Mouse (Mus musculus) kidney, adult 2 months (tissue): ENCODE measurements around the gene Ppp1r15b. TPM values are rescaled to one million over a fixed set of nuclear protein-coding genes. Genes with fewer than 3 reads are reported as not detected.

Source experiments
- DNase-seq: peaks from one replicate; pipeline ENCODE4 v3.0.0; 2021
- H3K27ac ChIP-seq: fragments of 200-500 bp; 2 replicates; pipeline ENCODE4 v1.5.1; 2012; ENCODE audit warnings: low read depth, low read length, control low read depth, inconsistent platforms; ENCODE audit not compliant: insufficient read depth
- H3K27me3 ChIP-seq: fragments of 200-500 bp; replicated peaks from 2 replicates; pipeline ENCODE4 v1.6.1; 2012; ENCODE audit warnings: mild to moderate bottlenecking, moderate library complexity, low read length, inconsistent platforms; ENCODE audit not compliant: control insufficient read depth, insufficient read depth
- H3K36me3 ChIP-seq: fragments of 200-500 bp; 2 replicates; pipeline ENCODE4 v1.6.1; 2012; ENCODE audit warnings: mild to moderate bottlenecking, moderate library complexity, low read length, inconsistent platforms; ENCODE audit not compliant: control insufficient read depth, insufficient read depth
- H3K4me1 ChIP-seq: fragments of 200-500 bp; 2 replicates; pipeline ENCODE4 v1.6.1; 2011; ENCODE audit warnings: low read length; ENCODE audit not compliant: control insufficient read depth, insufficient read depth
- H3K4me3 ChIP-seq: fragments of 200-500 bp; 2 replicates; pipeline ENCODE4 v1.5.1; 2011; ENCODE audit warnings: mild to moderate bottlenecking, low read depth, low read length, control low read depth; ENCODE audit not compliant: insufficient read depth
- CTCF ChIP-seq: fragments of 200-500 bp; conservative IDR thresholded peaks from 2 replicates; pipeline ENCODE4 v1.5.1; 2011; ENCODE audit warnings: low read depth, mild to moderate bottlenecking, control low read depth, low read length, moderate library complexity, mixed read lengths; ENCODE audit not compliant: insufficient read depth, insufficient read length
- POLR2A ChIP-seq: fragments of 200-500 bp; IDR thresholded peaks from one replicate; pipeline ENCODE4 v1.6.1; 2011; ENCODE audit warnings: low read depth, low read length, control low read depth
- WGBS: fragments of 180-500 bp; shearing (Covaris S2); methylation state at CpG from one replicate; pipeline ENCODE4 v1.1.7; 2018; 5-methylcytosine and 5-hydroxymethylcytosine counted together
- polyA plus RNA-seq: library from polyadenylated mRNA; depleted of rRNA; stranded (reverse); fragments of >200 nt; gene quantifications from 2 replicates; pipeline ENCODE4 v1.2.3, GENCODE M21; 2012

Ppp1r15b gene
- polyA plus RNA-seq, 1 experiment, result 23.9 TPM

DNA sequence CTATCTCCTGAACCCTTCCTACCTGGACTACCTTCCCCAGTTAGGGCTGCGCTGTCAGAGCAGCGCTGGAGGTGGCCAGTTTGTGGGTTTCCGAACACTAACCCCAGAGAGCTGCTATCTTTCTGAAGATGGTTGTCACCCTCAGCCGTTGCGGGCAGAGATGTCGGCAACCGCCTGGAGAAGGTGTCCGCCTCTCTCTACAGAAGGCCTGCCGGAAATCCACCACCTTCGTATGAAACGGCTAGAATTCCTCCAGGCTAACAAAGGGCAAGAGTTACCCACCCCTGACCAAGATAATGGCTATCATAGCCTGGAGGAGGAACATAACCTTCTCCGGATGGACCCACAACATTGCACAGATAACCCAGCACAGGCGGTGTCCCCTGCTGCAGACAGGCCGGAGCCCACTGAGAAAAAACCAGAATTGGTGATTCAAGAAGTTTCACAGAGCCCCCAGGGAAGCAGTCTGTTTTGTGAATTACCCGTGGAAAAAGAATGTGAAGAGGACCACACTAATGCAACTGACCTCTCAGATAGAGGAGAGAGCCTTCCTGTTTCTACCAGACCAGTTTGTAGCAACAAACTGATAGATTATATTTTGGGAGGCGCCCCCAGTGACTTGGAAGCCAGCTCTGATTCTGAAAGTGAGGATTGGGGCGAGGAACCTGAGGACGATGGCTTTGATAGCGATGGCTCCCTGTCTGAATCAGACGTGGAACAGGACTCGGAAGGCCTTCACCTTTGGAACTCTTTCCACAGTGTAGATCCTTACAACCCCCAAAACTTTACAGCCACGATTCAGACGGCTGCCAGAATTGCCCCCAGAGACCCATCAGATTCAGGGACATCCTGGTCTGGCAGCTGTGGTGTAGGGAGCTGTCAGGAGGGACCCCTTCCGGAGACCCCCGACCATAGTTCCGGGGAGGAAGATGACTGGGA lies 1.7 kb downstream of the Ppp1r15b start:
- TF ChIP-seq CTCF, result no peak
- TF ChIP-seq POLR2A, result no peak
- Histone ChIP-seq H3K27ac (peak overlapping the region; percentile 97), H3K36me3 (peaks cover 3% of the 10 kb centered on the region; the same call in 1 of the 2 replicates), H3K27me3 (no peaks in the 10 kb centered on the region), H3K4me1 (peaks cover 10% of the 10 kb centered on the region; the same call in 1 of the 2 replicates), H3K4me3 (peak overlapping the region; percentile 87)
- WGBS, result 2% methylated on average over 26 of the region's 26 CpGs
- peak; percentile 28 for DNase-seq

GRCm38 (mm10) chr1:133133425-133133824 lies 2.5 kb downstream of the Ppp1r15b start:
- peak overlapping the region; percentile 97 for H3K27ac ChIP-seq
- peaks cover 4% of the 10 kb centered on the region; the same call in 1 of the 2 replicates for H3K36me3 ChIP-seq
- DNase-seq, result no peak
- WGBS, result 4% methylated on average over 2 of the region's 2 CpGs
- peak overlapping the region; percentile 87 for H3K4me3 ChIP-seq
- no peak for TF ChIP-seq POLR2A
- no peak for TF ChIP-seq CTCF
- H3K27me3 ChIP-seq, result no peaks in the 10 kb centered on the region
- peaks cover 10% of the 10 kb centered on the region; the same call in 1 of the 2 replicates for H3K4me1 ChIP-seq

GRCm38 (mm10) chr1:133134071-133134470 lies 3.1 kb downstream of the Ppp1r15b start:
- TF ChIP-seq CTCF (no peak), POLR2A (no peak)
- Histone ChIP-seq H3K4me1 (peaks cover 10% of the 10 kb centered on the region; the same call in 1 of the 2 replicates), H3K27me3 (no peaks in the 10 kb centered on the region), H3K27ac (peak overlapping the region; percentile 87), H3K4me3 (peak overlapping the region; percentile 87), H3K36me3 (peaks cover 4% of the 10 kb centered on the region; the same call in 1 of the 2 replicates)
- WGBS, result 2% methylated on average over 4 of the region's 4 CpGs
- DNase-seq, result peak; percentile 92

- DNase-seq, result peak; percentile 42
- H3K27me3 ChIP-seq, result no peaks in the 10 kb centered on the region
Observed at GRCm38 (mm10) chr1:133134881-133135280, 3.9 kb downstream of the Ppp1r15b start.

DNA sequence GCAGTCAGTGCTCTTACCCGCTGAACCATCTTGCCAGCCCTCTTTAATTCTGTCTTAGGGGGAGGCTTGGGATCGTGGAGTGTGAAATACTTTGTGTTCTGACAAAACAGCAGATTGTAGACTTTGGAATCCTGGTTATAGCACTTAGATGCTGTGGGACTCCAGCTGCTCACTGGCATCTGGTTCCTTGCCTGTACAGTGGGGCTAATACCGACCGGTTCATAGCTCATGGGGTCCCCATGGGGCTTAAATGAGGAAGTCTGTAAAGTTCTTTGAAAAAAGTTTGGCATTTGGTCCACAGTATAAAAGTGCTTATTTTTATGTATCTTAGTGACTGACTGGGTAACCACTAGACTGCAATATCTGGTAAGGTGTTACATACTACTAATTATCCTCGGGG lies 4.9 kb downstream of the Ppp1r15b start:
- WGBS, result 21% methylated on average over 5 of the region's 5 CpGs
- no peak overlapping the region for H3K27ac ChIP-seq
- H3K36me3 ChIP-seq, result peaks cover 13% of the 10 kb centered on the region; the same call in 1 of the 2 replicates
- H3K4me1 ChIP-seq, result peaks cover 10% of the 10 kb centered on the region; the same call in 1 of the 2 replicates
- no peak overlapping the region for H3K4me3 ChIP-seq
- no peaks in the 10 kb centered on the region for H3K27me3 ChIP-seq
- TF ChIP-seq CTCF (no peak), POLR2A (no peak)
- no peak for DNase-seq

More at GRCm38 (mm10) chr1:133134881-133135280, 3.9 kb downstream of the Ppp1r15b start:
- Histone ChIP-seq H3K4me1 (peaks cover 10% of the 10 kb centered on the region; the same call in 1 of the 2 replicates), H3K27ac (peak overlapping the region; percentile 28; the same call in 1 of the 2 replicates), H3K36me3 (peaks cover 9% of the 10 kb centered on the region; the same call in 1 of the 2 replicates), H3K4me3 (peak overlapping the region; percentile 54)
- no peak for TF ChIP-seq POLR2A
- no peak for TF ChIP-seq CTCF
- WGBS, result 2% methylated on average over 4 of the region's 4 CpGs

- 80% methylated on average over 1 of the region's 1 CpGs for whole genome bisulfite sequencing
- no peak for TF ChIP-seq POLR2A
- TF ChIP-seq CTCF, result no peak
- Histone ChIP-seq H3K4me3 (no peak overlapping the region), H3K27me3 (no peaks in the 10 kb centered on the region), H3K36me3 (peaks cover 13% of the 10 kb centered on the region; the same call in 1 of the 2 replicates), H3K27ac (no peak overlapping the region), H3K4me1 (peaks cover 10% of the 10 kb centered on the region; the same call in 1 of the 2 replicates)
- DNase-seq, result no peak
Observed at GRCm38 (mm10) chr1:133138401-133138800, 7.5 kb downstream of the Ppp1r15b start.
